Mouse (Mus musculus): ENCODE measurements around the gene Gm15114.
"Not testable (repeated sequence)": the region's sequence is repeated elsewhere in the genome, so short reads cannot be mapped to it uniquely, and the experiment has no call there.

Gene Gm15114

DNA sequence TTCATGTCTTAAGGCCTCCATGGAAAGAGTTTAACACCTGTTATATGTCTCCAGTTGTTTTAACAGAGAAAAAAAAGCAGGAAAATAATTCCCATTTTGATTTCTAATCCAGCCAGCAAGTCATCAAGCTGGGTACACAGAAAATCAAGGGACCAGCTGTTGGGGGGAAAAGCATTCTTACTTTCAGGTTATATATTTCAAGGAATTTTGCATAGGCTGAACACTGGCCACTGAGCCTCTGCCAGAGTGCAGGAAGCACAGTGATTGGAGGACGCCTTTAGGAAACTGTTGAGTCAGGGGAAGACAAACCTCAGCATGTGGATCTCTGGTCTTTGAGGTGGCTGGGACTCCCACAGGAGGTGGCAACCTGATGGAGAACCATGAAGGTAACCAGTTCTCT, at the start of gene Gm15114:
TSS of gene Gm15114 (plus strand) at position 301 of the 400 bp plus-strand sequence.
- not testable (repeated sequence) for DNase-seq (ENCODE audit: low spot score in 2 of 2)

Data from right cerebral cortex, postnatal 36 days (tissue).